Mouse (Mus musculus): ENCODE measurements around the gene Gm26992. TPM values are rescaled to one million over a fixed set of nuclear protein-coding genes. Genes with fewer than 3 reads are reported as not detected.

Gene Gm26992
- polyA plus RNA-seq (2015; fragmentation: Nextera tagmentation; extraction: Ambion mirVana), result not detected in 2 replicates

GRCm38 (mm10) chrX:103421710-103422109 lies at the start of gene Gm26992:
TSS of gene Gm26992 (plus strand) at chrX:103422010.
- Histone ChIP-seq H3K27me3 (peaks cover 15% of the 10 kb centered on the region; the same call in 1 of the 2 replicates), H3K27ac (no peak within 1 kb of the TSS), H3K9me3 (no peaks in the 10 kb centered on the region), H3K4me3 (no peak within 1 kb of the TSS), H3K36me3 (no peaks in the 10 kb centered on the region), H3K4me2 (replicated peaks) (no peak within 1 kb of the TSS), H3K9ac (no peak within 1 kb of the TSS), H3K4me1 (no peaks in the 10 kb centered on the region)
- ATAC-seq (ENCODE audit: low FRiP score, low read depth), result no peak
- 85% methylated on average over 2 of the region's 2 CpGs for WGBS

- H3K27me3 ChIP-seq, result peaks cover 19% of the 10 kb centered on the region; the same call in 1 of the 2 replicates
- H3K27ac ChIP-seq, result no peak overlapping the region
- H3K9ac ChIP-seq, result no peak overlapping the region
- ATAC-seq (ENCODE audit: low FRiP score, low read depth), result no peak
- H3K9me3 ChIP-seq, result no peaks in the 10 kb centered on the region
- 62% methylated on average over 5 of the region's 5 CpGs for WGBS
- H3K4me2 ChIP-seq (replicated peaks), result no peak overlapping the region
- no peaks in the 10 kb centered on the region for H3K36me3 ChIP-seq
- no peaks in the 10 kb centered on the region for H3K4me1 ChIP-seq
- no peak overlapping the region for H3K4me3 ChIP-seq
Measured at GRCm38 (mm10) chrX:103374250-103374649, 47.6 kb upstream of the Gm26992 start.

GRCm38 (mm10) chrX:103384528-103384927 lies 37.3 kb upstream of the Gm26992 start:
- no peak for ATAC-seq (ENCODE audit: low FRiP score, low read depth)
- no peak overlapping the region for H3K9ac ChIP-seq
- H3K9me3 ChIP-seq, result no peaks in the 10 kb centered on the region
- no peak overlapping the region for H3K27ac ChIP-seq
- H3K4me2 ChIP-seq (replicated peaks), result no peak overlapping the region
- H3K4me1 ChIP-seq, result no peaks in the 10 kb centered on the region
- no peaks in the 10 kb centered on the region for H3K36me3 ChIP-seq
- H3K27me3 ChIP-seq, result peaks cover 17% of the 10 kb centered on the region; the same call in 1 of the 2 replicates
- no peak overlapping the region for H3K4me3 ChIP-seq
- 83% methylated on average over 3 of the region's 3 CpGs for WGBS

GRCm38 (mm10) chrX:103388131-103388530 lies 33.7 kb upstream of the Gm26992 start:
- Histone ChIP-seq H3K9me3 (no peaks in the 10 kb centered on the region), H3K27ac (no peak overlapping the region), H3K27me3 (peaks cover 16% of the 10 kb centered on the region; the same call in 1 of the 2 replicates), H3K36me3 (no peaks in the 10 kb centered on the region), H3K4me2 (replicated peaks) (no peak overlapping the region), H3K4me3 (no peak overlapping the region), H3K9ac (no peak overlapping the region), H3K4me1 (no peaks in the 10 kb centered on the region)
- WGBS, result 70% methylated on average over 3 of the region's 3 CpGs
- ATAC-seq (ENCODE audit: low FRiP score, low read depth), result no peak

- no peaks in the 10 kb centered on the region for H3K36me3 ChIP-seq
- no peak overlapping the region for H3K4me3 ChIP-seq
- H3K9ac ChIP-seq, result no peak overlapping the region
- no peaks in the 10 kb centered on the region for H3K4me1 ChIP-seq
- peaks cover 29% of the 10 kb centered on the region; the same call in 1 of the 2 replicates for H3K27me3 ChIP-seq
- ATAC-seq (ENCODE audit: low FRiP score, low read depth), result no peak
- H3K9me3 ChIP-seq, result no peaks in the 10 kb centered on the region
- H3K27ac ChIP-seq, result no peak overlapping the region
- WGBS, result 65% methylated on average over 1 of the region's 1 CpGs
- H3K4me2 ChIP-seq (replicated peaks), result no peak overlapping the region
Measured at GRCm38 (mm10) chrX:103393841-103394240, 28.0 kb upstream of the Gm26992 start.

- no peak for ATAC-seq (ENCODE audit: low FRiP score, low read depth)
- Histone ChIP-seq H3K27ac (no peak overlapping the region), H3K27me3 (peaks cover 26% of the 10 kb centered on the region; the same call in 1 of the 2 replicates), H3K9ac (no peak overlapping the region), H3K4me1 (no peaks in the 10 kb centered on the region), H3K4me3 (no peak overlapping the region), H3K36me3 (no peaks in the 10 kb centered on the region), H3K9me3 (no peaks in the 10 kb centered on the region), H3K4me2 (replicated peaks) (no peak overlapping the region)
- WGBS, result 40% methylated on average over 13 of the region's 13 CpGs
Measured at GRCm38 (mm10) chrX:103405021-103405420, 16.8 kb upstream of the Gm26992 start.

DNA sequence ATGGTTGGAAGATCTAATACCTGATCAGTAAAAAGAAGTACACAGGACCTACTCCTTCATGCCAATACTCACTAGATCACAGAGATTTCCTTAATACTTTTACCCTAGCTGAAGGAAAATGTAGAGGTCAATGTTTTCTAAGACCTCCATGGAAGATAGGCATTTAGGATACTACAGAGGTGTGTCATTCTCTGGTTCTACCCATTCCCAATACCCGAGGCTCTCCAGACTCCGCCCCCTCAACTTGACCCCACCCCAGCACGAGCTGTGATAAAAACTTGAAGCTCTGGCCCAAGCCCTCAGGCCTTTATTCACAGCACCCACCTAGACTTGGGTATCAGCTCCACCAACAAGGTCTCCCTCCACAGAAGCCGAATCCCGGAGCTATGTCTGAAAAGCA lies 7.6 kb upstream of the Gm26992 start, which contains the start of gene Tsx:
TSS of gene Tsx (plus strand) at position 301 of the 400 bp plus-strand sequence.
- Histone ChIP-seq H3K4me2 (replicated peaks) (no peak within 1 kb of the TSS), H3K4me1 (no peaks in the 10 kb centered on the region), H3K36me3 (no peaks in the 10 kb centered on the region), H3K9ac (no peak within 1 kb of the TSS), H3K9me3 (no peaks in the 10 kb centered on the region), H3K27me3 (peaks cover 26% of the 10 kb centered on the region), H3K4me3 (no peak within 1 kb of the TSS), H3K27ac (no peak within 1 kb of the TSS)
- 81% methylated on average over 5 of the region's 5 CpGs for WGBS
- ATAC-seq (ENCODE audit: low FRiP score, low read depth), result no peak

GRCm38 (mm10) chrX:103427677-103428076 lies 5.9 kb downstream of the Gm26992 start:
- no peak overlapping the region for H3K4me2 ChIP-seq (replicated peaks)
- ATAC-seq (ENCODE audit: low FRiP score, low read depth), result no peak
- H3K4me3 ChIP-seq, result no peak overlapping the region
- H3K9me3 ChIP-seq, result no peaks in the 10 kb centered on the region
- peaks cover 15% of the 10 kb centered on the region for H3K27me3 ChIP-seq
- no peaks in the 10 kb centered on the region for H3K36me3 ChIP-seq
- WGBS, result 67% methylated on average over 7 of the region's 7 CpGs
- H3K9ac ChIP-seq, result no peak overlapping the region
- H3K4me1 ChIP-seq, result no peaks in the 10 kb centered on the region
- H3K27ac ChIP-seq, result no peak overlapping the region

DNA sequence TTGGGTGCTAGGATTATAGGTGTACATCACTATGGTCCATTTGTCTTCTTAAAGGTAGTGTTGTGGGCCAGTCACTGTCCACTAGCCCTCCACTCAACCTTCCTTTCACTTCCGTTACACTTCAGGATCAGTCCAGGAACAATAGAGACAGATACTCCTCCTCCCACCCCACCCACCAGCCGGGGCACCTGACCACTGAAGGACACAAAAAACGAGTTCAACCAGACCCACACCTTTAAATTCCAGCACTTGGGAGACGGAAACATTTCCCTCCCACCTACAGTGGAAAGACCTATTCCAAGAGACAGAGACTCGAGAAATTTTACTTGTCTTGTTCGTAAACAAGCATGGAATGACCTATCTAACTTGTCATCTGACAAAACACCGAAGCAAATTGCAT lies 10.5 kb downstream of the Gm26992 start:
- ATAC-seq (ENCODE audit: low FRiP score, low read depth), result no peak
- Histone ChIP-seq H3K9me3 (no peaks in the 10 kb centered on the region), H3K9ac (no peak overlapping the region), H3K4me3 (no peak overlapping the region), H3K4me2 (replicated peaks) (no peak overlapping the region), H3K4me1 (no peaks in the 10 kb centered on the region), H3K36me3 (no peaks in the 10 kb centered on the region), H3K27me3 (peaks cover 22% of the 10 kb centered on the region), H3K27ac (no peak overlapping the region)
- 79% methylated on average over 7 of the region's 7 CpGs for WGBS

GRCm38 (mm10) chrX:103438023-103438422 lies 16.2 kb downstream of the Gm26992 start:
- Histone ChIP-seq H3K4me2 (replicated peaks) (no peak overlapping the region), H3K27me3 (peaks cover 36% of the 10 kb centered on the region), H3K27ac (no peak overlapping the region), H3K4me1 (no peaks in the 10 kb centered on the region), H3K9ac (no peak overlapping the region), H3K36me3 (no peaks in the 10 kb centered on the region), H3K4me3 (no peak overlapping the region), H3K9me3 (no peaks in the 10 kb centered on the region)
- WGBS, result 24% methylated on average over 9 of the region's 9 CpGs
- no peak for ATAC-seq (ENCODE audit: low FRiP score, low read depth)

- Histone ChIP-seq H3K27ac (no peak overlapping the region), H3K4me2 (replicated peaks) (no peak overlapping the region), H3K9me3 (no peaks in the 10 kb centered on the region), H3K36me3 (no peaks in the 10 kb centered on the region), H3K9ac (no peak overlapping the region), H3K4me1 (no peaks in the 10 kb centered on the region), H3K27me3 (peaks cover 41% of the 10 kb centered on the region), H3K4me3 (no peak overlapping the region)
- 9% methylated on average over 1 of the region's 1 CpGs for WGBS
- ATAC-seq (ENCODE audit: low FRiP score, low read depth), result no peak
Measured at GRCm38 (mm10) chrX:103440803-103441202, 19.0 kb downstream of the Gm26992 start.

DNA sequence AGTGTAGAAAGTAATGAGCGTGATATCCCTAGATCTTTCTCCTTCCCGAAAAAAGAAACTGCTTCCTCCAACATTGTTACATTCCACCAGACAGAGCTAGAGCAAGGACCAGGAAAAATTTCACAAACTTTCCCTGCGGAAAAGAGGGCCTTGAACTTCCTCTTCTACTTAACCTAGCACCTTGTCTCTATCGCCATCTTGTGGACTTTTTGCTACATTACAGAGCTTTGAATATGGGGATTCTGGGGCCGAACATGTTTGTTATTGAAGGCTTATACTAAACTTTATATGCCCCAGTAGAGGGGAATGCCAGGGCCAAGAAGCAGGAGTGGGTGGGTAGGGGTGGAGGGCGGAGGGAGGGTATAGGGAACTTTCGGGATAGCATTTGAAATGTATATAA lies 21.9 kb downstream of the Gm26992 start:
- Histone ChIP-seq H3K36me3 (no peaks in the 10 kb centered on the region), H3K9ac (no peak overlapping the region), H3K4me2 (replicated peaks) (no peak overlapping the region), H3K9me3 (no peaks in the 10 kb centered on the region), H3K4me3 (no peak overlapping the region), H3K27ac (no peak overlapping the region), H3K27me3 (peaks cover 45% of the 10 kb centered on the region), H3K4me1 (no peaks in the 10 kb centered on the region)
- no peak for ATAC-seq (ENCODE audit: low FRiP score, low read depth)
- WGBS, result 39% methylated on average over 7 of the region's 7 CpGs

DNA sequence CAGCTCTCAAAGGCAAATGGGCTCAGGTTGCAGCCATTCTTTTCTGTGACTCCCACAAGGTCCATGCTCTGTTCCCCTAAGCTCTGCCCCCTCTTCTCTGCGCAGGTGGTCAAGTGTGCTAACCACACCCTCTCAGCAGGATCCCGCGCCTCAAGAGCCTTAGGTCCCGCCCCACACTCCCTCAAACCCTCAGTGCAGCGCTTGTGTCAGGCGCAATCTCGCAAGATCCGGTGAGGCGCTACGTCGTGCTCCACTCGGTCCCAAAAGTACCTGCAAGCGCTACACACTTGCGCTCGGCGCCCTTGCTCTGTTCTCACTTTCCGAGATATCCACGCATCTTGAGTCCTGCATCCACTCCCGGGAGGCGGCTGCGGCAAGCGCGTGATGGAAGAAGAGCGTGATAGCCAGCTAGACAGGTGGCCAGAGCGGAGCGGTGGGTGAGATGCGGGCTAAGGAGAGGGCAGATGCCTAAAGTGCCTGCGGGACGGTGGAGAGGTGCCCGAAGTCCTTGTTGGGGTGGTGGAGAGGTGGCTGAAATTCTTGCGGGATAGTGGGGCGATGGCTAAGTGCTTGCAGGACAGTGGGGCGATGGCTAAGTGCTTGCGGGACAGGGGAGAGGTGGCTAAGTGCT lies 25.8 kb downstream of the Gm26992 start:
- peak; percentile 19; the same call in 1 of the 2 replicates for ATAC-seq (ENCODE audit: low FRiP score, low read depth)
- WGBS, result 8% methylated on average over 34 of the region's 34 CpGs
- Histone ChIP-seq H3K4me2 (replicated peaks) (peak overlapping the region; percentile 78), H3K9ac (peak overlapping the region; percentile 51), H3K9me3 (no peaks in the 10 kb centered on the region), H3K27me3 (peaks cover 33% of the 10 kb centered on the region), H3K4me1 (no peaks in the 10 kb centered on the region), H3K36me3 (no peaks in the 10 kb centered on the region), H3K27ac (no peak overlapping the region), H3K4me3 (peak overlapping the region; percentile 45)
